Mouse (Mus musculus): ENCODE measurements around the gene Lrrfip2. TPM values are rescaled to one million over a fixed set of nuclear protein-coding genes. Genes with fewer than 3 reads are reported as not detected.

The Lrrfip2 gene
- 47.0 and 53.1 TPM in 2 replicates for polyA plus RNA-seq (2016; fragmentation: Nextera tagmentation; extraction: Ambion mirVana)

GRCm38 (mm10) chr9:111117126-111117642 lies at the start of gene Lrrfip2:
TSS of gene Lrrfip2 (plus strand) at chr9:111117592.
- Histone ChIP-seq H3K27me3 (replicated peaks) (no peaks in the 10 kb centered on the region), H3K27ac (peak within 1 kb of the TSS; percentile 74), H3K4me3 (peak within 1 kb of the TSS; percentile 98), H3K4me2 (replicated peaks) (peak within 1 kb of the TSS; percentile 85), H3K4me1 (peaks cover 12% of the 10 kb centered on the region; the same call in 1 of the 2 replicates), H3K36me3 (no peaks in the 10 kb centered on the region), H3K9me3 (no peaks in the 10 kb centered on the region), H3K9ac (peak within 1 kb of the TSS; percentile 91)
- WGBS: 41% methylated on average over 14 of the region's 14 CpGs
- ATAC-seq (ENCODE audit: low FRiP score, low read depth): no peak

DNA sequence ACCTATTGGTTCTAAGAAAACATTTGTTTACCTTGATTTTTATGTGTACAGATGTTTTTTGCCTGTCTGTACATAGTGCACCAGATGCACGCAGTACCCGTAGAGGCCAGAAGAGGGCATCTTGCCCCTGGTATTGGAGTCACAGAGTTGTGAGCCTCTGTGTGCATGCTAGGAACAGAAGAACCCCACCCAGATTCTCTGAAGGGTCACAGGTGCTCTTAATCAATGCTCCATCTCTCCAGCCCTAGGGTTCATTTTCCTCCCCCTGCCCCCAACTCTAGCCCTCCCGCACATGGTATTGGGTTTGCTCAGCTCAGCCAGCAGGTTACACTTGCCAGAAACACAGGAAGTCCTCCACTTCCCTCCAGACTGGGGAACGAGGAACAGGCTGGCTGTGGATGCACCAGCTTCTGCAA lies 46.8 kb upstream of the Lrrfip2 start:
- WGBS: 38% methylated on average over 4 of the region's 4 CpGs
- ATAC-seq (ENCODE audit: low FRiP score, low read depth): no peak
- no peak overlapping the region for H3K9ac ChIP-seq
- no peak overlapping the region for H3K4me2 ChIP-seq (replicated peaks)
- H3K4me1 ChIP-seq: no peaks in the 10 kb centered on the region
- no peaks in the 10 kb centered on the region for H3K27me3 ChIP-seq (replicated peaks)
- H3K9me3 ChIP-seq: peaks cover 10% of the 10 kb centered on the region
- H3K4me3 ChIP-seq: no peak overlapping the region
- no peak overlapping the region for H3K27ac ChIP-seq
- no peaks in the 10 kb centered on the region for H3K36me3 ChIP-seq

DNA sequence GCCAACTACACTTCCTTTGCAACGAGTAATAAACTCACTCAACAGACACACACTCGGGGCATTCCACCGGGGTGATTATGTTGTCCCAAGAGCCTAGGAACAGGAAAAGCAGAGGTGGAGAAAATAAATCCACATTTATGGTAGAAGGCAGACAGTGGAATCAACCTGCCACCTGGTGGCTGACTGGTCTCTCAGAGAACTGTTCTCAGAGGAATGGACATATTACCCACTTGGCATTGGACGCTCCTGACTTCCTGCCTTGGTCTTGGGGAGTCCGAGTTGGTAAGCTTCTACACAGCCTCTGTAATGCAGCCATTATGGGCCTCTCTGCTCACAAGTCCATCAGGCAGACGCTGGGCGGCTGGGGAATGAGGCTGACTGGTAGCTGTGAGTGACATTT lies 45.2 kb upstream of the Lrrfip2 start:
- no peak overlapping the region for H3K4me2 ChIP-seq (replicated peaks)
- WGBS: 63% methylated on average over 7 of the region's 7 CpGs
- no peak overlapping the region for H3K27ac ChIP-seq
- H3K27me3 ChIP-seq (replicated peaks): no peaks in the 10 kb centered on the region
- no peak overlapping the region for H3K9ac ChIP-seq
- H3K36me3 ChIP-seq: no peaks in the 10 kb centered on the region
- no peak overlapping the region for H3K4me3 ChIP-seq
- no peak for ATAC-seq (ENCODE audit: low FRiP score, low read depth)
- H3K9me3 ChIP-seq: peaks cover 10% of the 10 kb centered on the region
- no peaks in the 10 kb centered on the region for H3K4me1 ChIP-seq

- ATAC-seq (ENCODE audit: low FRiP score, low read depth): no peak
- 74% methylated on average over 4 of the region's 4 CpGs for WGBS
These were observed 44.4 kb upstream of the Lrrfip2 start for GRCm38 (mm10) chr9:111072971-111073370.

GRCm38 (mm10) chr9:111077745-111078144 lies 39.6 kb upstream of the Lrrfip2 start:
- ATAC-seq (ENCODE audit: low FRiP score, low read depth): no peak
- 59% methylated on average over 5 of the region's 5 CpGs for WGBS
- H3K4me1 ChIP-seq: no peaks in the 10 kb centered on the region
- H3K36me3 ChIP-seq: no peaks in the 10 kb centered on the region
- peaks cover 10% of the 10 kb centered on the region for H3K9me3 ChIP-seq
- no peak overlapping the region for H3K27ac ChIP-seq
- no peak overlapping the region for H3K4me2 ChIP-seq (replicated peaks)
- H3K4me3 ChIP-seq: no peak overlapping the region
- no peaks in the 10 kb centered on the region for H3K27me3 ChIP-seq (replicated peaks)
- no peak overlapping the region for H3K9ac ChIP-seq

More at GRCm38 (mm10) chr9:111072971-111073370, 44.4 kb upstream of the Lrrfip2 start:
- Histone ChIP-seq H3K27me3 (replicated peaks) (no peaks in the 10 kb centered on the region), H3K9me3 (peaks cover 10% of the 10 kb centered on the region), H3K36me3 (no peaks in the 10 kb centered on the region), H3K9ac (no peak overlapping the region), H3K4me1 (no peaks in the 10 kb centered on the region), H3K27ac (no peak overlapping the region), H3K4me3 (no peak overlapping the region), H3K4me2 (replicated peaks) (no peak overlapping the region)

GRCm38 (mm10) chr9:111080801-111081200 lies 36.6 kb upstream of the Lrrfip2 start:
- Histone ChIP-seq H3K9ac (no peak overlapping the region), H3K4me3 (no peak overlapping the region), H3K4me2 (replicated peaks) (no peak overlapping the region), H3K4me1 (no peaks in the 10 kb centered on the region), H3K36me3 (no peaks in the 10 kb centered on the region), H3K9me3 (no peaks in the 10 kb centered on the region), H3K27ac (no peak overlapping the region), H3K27me3 (replicated peaks) (no peaks in the 10 kb centered on the region)
- ATAC-seq (ENCODE audit: low FRiP score, low read depth): no peak
- 87% methylated on average over 8 of the region's 8 CpGs for WGBS

GRCm38 (mm10) chr9:111081765-111082164 lies 35.6 kb upstream of the Lrrfip2 start:
- H3K36me3 ChIP-seq: no peaks in the 10 kb centered on the region
- no peaks in the 10 kb centered on the region for H3K27me3 ChIP-seq (replicated peaks)
- H3K27ac ChIP-seq: no peak overlapping the region
- no peaks in the 10 kb centered on the region for H3K4me1 ChIP-seq
- no peak overlapping the region for H3K9ac ChIP-seq
- H3K4me3 ChIP-seq: no peak overlapping the region
- 85% methylated on average over 5 of the region's 5 CpGs for WGBS
- ATAC-seq (ENCODE audit: low FRiP score, low read depth): no peak
- no peaks in the 10 kb centered on the region for H3K9me3 ChIP-seq
- H3K4me2 ChIP-seq (replicated peaks): no peak overlapping the region

- Histone ChIP-seq H3K4me1 (peaks cover 8% of the 10 kb centered on the region; the same call in 1 of the 2 replicates), H3K9ac (no peak overlapping the region), H3K27ac (no peak overlapping the region), H3K4me2 (replicated peaks) (no peak overlapping the region), H3K9me3 (no peaks in the 10 kb centered on the region), H3K27me3 (replicated peaks) (no peaks in the 10 kb centered on the region), H3K36me3 (no peaks in the 10 kb centered on the region), H3K4me3 (no peak overlapping the region)
- no peak for ATAC-seq (ENCODE audit: low FRiP score, low read depth)
- WGBS: 64% methylated on average over 4 of the region's 4 CpGs
These were observed 32.1 kb upstream of the Lrrfip2 start for GRCm38 (mm10) chr9:111085329-111085728.

DNA sequence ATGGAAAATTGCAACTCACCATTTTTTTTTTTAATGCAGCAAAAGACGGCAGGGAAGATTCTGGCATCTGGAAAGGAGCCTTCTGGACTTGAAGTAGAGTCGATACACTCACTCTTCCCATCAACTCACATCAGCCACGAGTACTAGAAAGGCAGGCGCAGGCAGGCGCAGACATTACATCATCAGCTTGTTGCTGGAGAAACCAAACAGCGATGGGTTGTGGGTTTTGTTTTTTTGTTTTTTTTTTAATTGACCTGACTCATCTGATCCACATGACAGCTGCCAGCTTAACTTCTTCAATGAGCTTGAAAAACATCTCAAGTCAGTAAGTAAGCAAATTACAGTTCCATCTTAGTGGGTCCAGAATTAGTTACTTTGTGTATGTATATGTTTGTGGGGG lies 31.3 kb upstream of the Lrrfip2 start:
- no peak overlapping the region for H3K4me2 ChIP-seq (replicated peaks)
- H3K27ac ChIP-seq: no peak overlapping the region
- H3K9me3 ChIP-seq: no peaks in the 10 kb centered on the region
- WGBS: 77% methylated on average over 6 of the region's 6 CpGs
- no peaks in the 10 kb centered on the region for H3K27me3 ChIP-seq (replicated peaks)
- no peak overlapping the region for H3K4me3 ChIP-seq
- no peak overlapping the region for H3K9ac ChIP-seq
- peaks cover 8% of the 10 kb centered on the region; the same call in 1 of the 2 replicates for H3K4me1 ChIP-seq
- H3K36me3 ChIP-seq: no peaks in the 10 kb centered on the region
- no peak for ATAC-seq (ENCODE audit: low FRiP score, low read depth)

DNA sequence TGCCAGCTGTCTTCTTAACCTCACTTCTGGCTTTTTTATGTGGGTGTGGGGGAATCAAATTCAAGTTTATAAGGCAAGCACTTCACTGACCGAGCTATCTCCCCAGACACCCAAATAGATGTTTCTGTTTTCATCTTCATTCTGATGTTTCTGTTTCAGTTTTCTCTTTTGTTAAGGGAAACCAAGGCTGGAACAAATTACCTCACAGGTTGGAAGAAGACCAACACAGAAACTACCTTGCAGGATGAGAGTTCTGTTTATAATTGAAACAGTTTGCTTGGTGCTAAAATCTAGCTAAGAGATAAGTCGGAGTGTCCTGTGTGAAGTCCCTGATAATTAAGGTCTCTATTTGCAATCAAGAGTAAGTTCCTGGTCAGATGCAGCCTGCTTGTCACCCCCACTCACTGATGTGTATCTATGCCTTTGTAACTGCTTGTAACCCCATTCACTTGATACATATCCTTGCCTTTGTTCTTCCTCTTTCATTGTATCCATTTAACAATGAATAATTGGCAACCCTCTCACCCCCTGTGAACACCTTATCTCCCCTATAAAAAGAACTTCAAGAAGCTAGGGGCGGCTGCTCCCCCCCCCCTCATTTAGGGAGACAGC lies 30.3 kb upstream of the Lrrfip2 start:
- Histone ChIP-seq H3K27me3 (replicated peaks) (no peaks in the 10 kb centered on the region), H3K9ac (no peak overlapping the region), H3K4me3 (no peak overlapping the region), H3K4me1 (peaks cover 8% of the 10 kb centered on the region; the same call in 1 of the 2 replicates), H3K27ac (no peak overlapping the region), H3K4me2 (replicated peaks) (no peak overlapping the region), H3K9me3 (no peaks in the 10 kb centered on the region), H3K36me3 (no peaks in the 10 kb centered on the region)
- WGBS: 21% methylated on average over 3 of the region's 3 CpGs
- no peak for ATAC-seq (ENCODE audit: low FRiP score, low read depth)

GRCm38 (mm10) chr9:111087960-111088359 lies 29.4 kb upstream of the Lrrfip2 start:
- no peak overlapping the region for H3K4me2 ChIP-seq (replicated peaks)
- H3K9ac ChIP-seq: no peak overlapping the region
- no peak overlapping the region for H3K4me3 ChIP-seq
- H3K27ac ChIP-seq: no peak overlapping the region
- H3K9me3 ChIP-seq: no peaks in the 10 kb centered on the region
- ATAC-seq (ENCODE audit: low FRiP score, low read depth): no peak
- 9% methylated on average over 5 of the region's 5 CpGs for WGBS
- H3K36me3 ChIP-seq: no peaks in the 10 kb centered on the region
- peaks cover 8% of the 10 kb centered on the region; the same call in 1 of the 2 replicates for H3K4me1 ChIP-seq
- no peaks in the 10 kb centered on the region for H3K27me3 ChIP-seq (replicated peaks)

DNA sequence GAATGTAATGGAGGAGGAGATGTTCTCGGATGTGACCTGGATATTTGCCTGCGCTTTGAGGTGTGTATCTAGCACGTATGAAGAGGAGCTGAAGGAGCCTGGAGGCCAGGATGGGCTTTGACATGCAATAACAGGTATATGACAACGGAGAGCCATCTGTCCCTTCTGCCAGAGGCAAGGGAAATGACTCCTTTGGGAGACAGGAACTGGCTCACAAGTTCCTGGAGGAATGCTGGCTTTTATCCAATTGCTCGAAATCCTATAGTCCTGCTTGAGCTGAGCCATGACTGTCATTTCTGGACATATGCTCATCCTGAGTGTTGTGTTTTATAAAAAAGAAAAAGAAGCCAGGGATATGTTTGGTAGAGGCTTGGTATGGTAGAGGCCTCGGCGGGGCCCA lies 28.5 kb upstream of the Lrrfip2 start:
- no peak for ATAC-seq (ENCODE audit: low FRiP score, low read depth)
- WGBS: 36% methylated on average over 7 of the region's 7 CpGs
- no peak overlapping the region for H3K4me3 ChIP-seq

DNA sequence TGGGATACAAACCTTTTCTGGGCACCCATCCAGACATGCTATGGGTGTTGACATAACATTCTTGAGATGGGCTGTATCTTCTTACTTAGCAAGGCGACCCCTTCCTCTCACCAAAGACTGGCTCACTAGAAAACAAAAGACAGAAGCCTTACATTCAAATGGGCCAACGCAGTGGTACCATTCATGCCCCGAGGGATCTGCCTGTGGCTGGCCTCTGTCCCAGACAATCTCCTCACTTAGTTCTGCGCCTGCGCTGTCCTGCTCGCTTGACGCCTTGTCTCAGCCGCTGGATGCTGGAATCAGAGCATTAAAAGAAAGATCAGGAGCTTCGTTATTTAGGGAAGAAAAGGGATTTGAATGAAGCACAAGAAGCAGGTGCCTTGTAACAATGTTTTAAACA lies 24.7 kb upstream of the Lrrfip2 start:
- Histone ChIP-seq H3K27me3 (replicated peaks) (no peaks in the 10 kb centered on the region), H3K4me1 (peaks cover 8% of the 10 kb centered on the region; the same call in 1 of the 2 replicates), H3K4me2 (replicated peaks) (no peak overlapping the region), H3K9me3 (no peaks in the 10 kb centered on the region), H3K27ac (no peak overlapping the region), H3K4me3 (no peak overlapping the region), H3K9ac (no peak overlapping the region), H3K36me3 (no peaks in the 10 kb centered on the region)
- 77% methylated on average over 9 of the region's 9 CpGs for WGBS
- no peak for ATAC-seq (ENCODE audit: low FRiP score, low read depth)

More for the DNA sequence above, 28.5 kb upstream of the Lrrfip2 start:
- H3K4me2 ChIP-seq (replicated peaks): no peak overlapping the region
- no peaks in the 10 kb centered on the region for H3K9me3 ChIP-seq
- peaks cover 8% of the 10 kb centered on the region; the same call in 1 of the 2 replicates for H3K4me1 ChIP-seq
- no peaks in the 10 kb centered on the region for H3K36me3 ChIP-seq
- H3K27me3 ChIP-seq (replicated peaks): no peaks in the 10 kb centered on the region
- H3K27ac ChIP-seq: no peak overlapping the region
- no peak overlapping the region for H3K9ac ChIP-seq

Data from neural tube, embryonic 12.5 days (tissue).